Mouse (Mus musculus) A20 (cell line): ENCODE results near the gene Calhm3.

Experiments
- DNase-seq: peaks from one replicate; pipeline ENCODE4 v3.0.0-alpha.2; 2011; ENCODE audit warnings: low read depth, low spot score

Gene Calhm3

GRCm38 (mm10) chr19:47118634-47119033 lies 38.9 kb downstream of the Calhm3 start:
- DNase-seq: no peak

- no peak for DNase-seq
These were observed 52.8 kb downstream of the Calhm3 start for GRCm38 (mm10) chr19:47104641-47105271.
